Mouse (Mus musculus): ENCODE measurements around the gene Tmem222. TPM values are rescaled to one million over a fixed set of nuclear protein-coding genes. Genes with fewer than 3 reads are reported as not detected.

The Tmem222 gene
- total RNA-seq, 2 experiments from 2014 or later = 87.3 to 91.2 TPM

GRCm38 (mm10) chr4:133247072-133247471, 30.5 kb downstream of the Tmem222 start:
- intact Hi-C loops (cut with DNase I) = no loop called here
- no peak for DNase-seq (ENCODE audit: extremely low spot score in 1 of 2, low spot score in 2 of 2)
- Histone ChIP-seq H3K27ac (no peak overlapping the region), H3K4me3 (no peak overlapping the region)
- no peak for TF ChIP-seq CTCF (IDR thresholded peaks at IDR 0.05)

GRCm38 (mm10) chr4:133244289-133244688, 33.3 kb downstream of the Tmem222 start:
- no peak overlapping the region for H3K4me3 ChIP-seq
- TF ChIP-seq CTCF (IDR thresholded peaks at IDR 0.05) = no peak
- H3K27ac ChIP-seq = no peak overlapping the region
- DNase-seq (ENCODE audit: extremely low spot score in 1 of 2, low spot score in 2 of 2) = no peak
- intact Hi-C loops (cut with DNase I) = no loop called here

DNA sequence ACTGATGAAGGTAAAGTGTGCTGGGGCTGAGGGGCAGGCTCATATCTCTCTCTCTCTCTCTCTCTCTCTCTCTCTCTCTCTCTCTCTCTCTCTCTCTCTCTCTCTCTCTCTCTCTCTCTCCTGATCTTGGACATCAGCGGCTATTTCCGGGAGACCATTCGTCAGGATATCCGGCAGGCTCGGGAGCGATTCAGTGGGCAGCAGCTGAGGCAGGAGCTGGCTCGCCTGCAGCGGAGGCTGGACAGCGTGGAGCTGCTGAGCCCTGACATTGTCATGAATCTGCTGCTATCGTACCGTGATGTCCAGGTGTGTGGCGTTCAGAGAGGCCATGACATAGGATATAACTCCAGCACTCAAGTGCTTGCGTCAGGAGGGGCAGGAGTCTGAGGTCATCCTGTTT, 34.1 kb downstream of the Tmem222 start:
- intact Hi-C loops (cut with DNase I) = no loop called here
- H3K4me3 ChIP-seq = no peak overlapping the region
- DNase-seq (ENCODE audit: extremely low spot score in 1 of 2, low spot score in 2 of 2) = no peak
- TF ChIP-seq CTCF (IDR thresholded peaks at IDR 0.05) = no peak
- H3K27ac ChIP-seq = no peak overlapping the region

GRCm38 (mm10) chr4:133242710-133243109, 34.9 kb downstream of the Tmem222 start:
- H3K27ac ChIP-seq = no peak overlapping the region
- TF ChIP-seq CTCF (IDR thresholded peaks at IDR 0.05) = no peak
- DNase-seq (ENCODE audit: extremely low spot score in 1 of 2, low spot score in 2 of 2) = no peak
- intact Hi-C loops (cut with DNase I) = no loop called here
- H3K4me3 ChIP-seq = no peak overlapping the region

- no peak overlapping the region for H3K27ac ChIP-seq
- no peak for DNase-seq (ENCODE audit: extremely low spot score in 1 of 2, low spot score in 2 of 2)
- TF ChIP-seq CTCF (IDR thresholded peaks at IDR 0.05) = no peak
- H3K4me3 ChIP-seq = peak overlapping the region; percentile 63
- intact Hi-C loops (cut with DNase I) = no loop called here
Measured at GRCm38 (mm10) chr4:133241910-133242309, 35.7 kb downstream of the Tmem222 start.

GRCm38 (mm10) chr4:133240934-133241908, 36.4 kb downstream of the Tmem222 start:
- peak overlapping the region; percentile 91 for H3K27ac ChIP-seq
- TF ChIP-seq CTCF (IDR thresholded peaks at IDR 0.05) = peak; percentile 33
- intact Hi-C loops (cut with DNase I) = no loop called here
- H3K4me3 ChIP-seq = peak overlapping the region; percentile 63
- DNase-seq (ENCODE audit: extremely low spot score in 1 of 2, low spot score in 2 of 2) = peak; percentile 85 to 88

GRCm38 (mm10) chr4:133240490-133240921, 37.1 kb downstream of the Tmem222 start, which contains the start of gene Map3k6:
Map3k6 (plus strand) TSS chr4:133240818.
- Histone ChIP-seq H3K4me3 (peak within 1 kb of the TSS; percentile 63), H3K27ac (peak within 1 kb of the TSS; percentile 91)
- no peak for TF ChIP-seq CTCF (IDR thresholded peaks at IDR 0.05)
- peak in 1 of 2 experiments; percentile 32 for DNase-seq (ENCODE audit: extremely low spot score in 1 of 2, low spot score in 2 of 2)
- intact Hi-C loops (cut with DNase I) = no loop called here

DNA sequence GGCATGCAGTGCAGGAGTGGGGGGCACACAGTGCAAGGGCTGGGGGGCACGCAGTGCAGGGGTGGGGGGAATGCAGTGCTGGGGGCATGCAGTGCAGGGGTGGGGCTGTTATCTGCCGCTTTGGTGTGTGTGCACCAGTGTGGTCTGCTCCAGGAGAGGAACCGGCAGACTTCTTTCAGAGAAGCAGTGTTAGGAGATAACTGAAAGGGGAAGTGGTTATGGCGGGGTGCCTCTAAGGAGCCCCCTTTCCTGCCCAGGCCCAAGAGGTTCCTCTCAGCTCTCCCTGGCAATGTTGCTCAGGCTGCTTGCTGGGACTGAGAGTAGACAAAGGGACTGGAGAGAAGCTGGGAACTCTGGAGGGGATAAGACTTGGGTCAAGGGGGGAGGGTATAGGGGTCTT, 39.7 kb downstream of the Tmem222 start:
- Histone ChIP-seq H3K4me3 (no peak overlapping the region), H3K27ac (no peak overlapping the region)
- DNase-seq (ENCODE audit: extremely low spot score in 1 of 2, low spot score in 2 of 2) = no peak
- TF ChIP-seq CTCF (IDR thresholded peaks at IDR 0.05) = no peak
- intact Hi-C loops (cut with DNase I) = loop anchor here (10.0 kb wide), 1 partner anchor 217 kb away; no protein-coding TSS in a partner anchor

DNA sequence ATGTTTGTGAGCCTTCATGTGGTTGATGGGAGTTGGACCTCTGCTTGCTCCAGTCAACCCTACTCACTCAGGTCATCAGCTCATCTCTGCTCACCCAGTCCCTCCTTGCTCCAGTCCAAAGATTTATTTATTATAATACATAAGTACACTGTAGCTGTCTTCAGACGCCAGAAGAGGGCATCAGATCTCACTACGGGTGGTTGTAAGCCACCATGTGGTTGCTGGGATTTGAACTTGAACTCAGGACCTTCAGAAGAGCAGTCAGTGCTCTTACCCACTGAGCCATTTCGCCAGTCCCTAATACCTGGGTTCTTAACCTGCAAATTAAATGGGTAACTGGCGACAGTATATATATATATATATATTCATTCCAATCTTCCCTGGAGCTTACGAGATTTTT, 42.2 kb downstream of the Tmem222 start:
- intact Hi-C loops (cut with DNase I) = loop anchor here (10.0 kb wide), 1 partner anchor 219 kb away; no protein-coding TSS in a partner anchor
- DNase-seq (ENCODE audit: extremely low spot score in 1 of 2, low spot score in 2 of 2) = no peak
- TF ChIP-seq CTCF (IDR thresholded peaks at IDR 0.05) = no peak; the same call in 1 of the 2 replicates
- Histone ChIP-seq H3K27ac (no peak overlapping the region), H3K4me3 (no peak overlapping the region)

DNA sequence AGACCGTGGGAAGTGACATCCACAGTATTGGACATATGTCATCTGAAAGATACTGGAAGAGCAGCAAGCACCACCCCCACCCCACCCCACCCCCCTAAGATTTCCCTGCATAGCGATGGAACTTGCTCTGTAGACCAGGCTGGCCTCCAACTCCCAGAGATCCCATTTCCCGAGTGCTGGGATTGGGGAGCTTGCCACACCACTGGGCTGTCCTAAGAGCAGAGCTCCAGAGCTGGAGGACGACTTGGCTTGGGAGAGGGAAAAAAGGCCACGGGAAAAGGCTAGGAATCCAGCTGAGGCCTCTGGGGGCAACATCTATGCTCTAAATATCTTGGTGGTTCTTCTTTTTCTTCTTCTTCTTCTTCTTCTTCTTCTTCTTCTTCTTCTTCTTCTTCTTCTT, 42.8 kb downstream of the Tmem222 start:
- no peak overlapping the region for H3K27ac ChIP-seq
- no peak for TF ChIP-seq CTCF (IDR thresholded peaks at IDR 0.05)
- no peak for DNase-seq (ENCODE audit: extremely low spot score in 1 of 2, low spot score in 2 of 2)
- no peak overlapping the region for H3K4me3 ChIP-seq
- intact Hi-C loops (cut with DNase I) = loop anchor here (10.0 kb wide), 1 partner anchor 220 kb away; no protein-coding TSS in a partner anchor

DNA sequence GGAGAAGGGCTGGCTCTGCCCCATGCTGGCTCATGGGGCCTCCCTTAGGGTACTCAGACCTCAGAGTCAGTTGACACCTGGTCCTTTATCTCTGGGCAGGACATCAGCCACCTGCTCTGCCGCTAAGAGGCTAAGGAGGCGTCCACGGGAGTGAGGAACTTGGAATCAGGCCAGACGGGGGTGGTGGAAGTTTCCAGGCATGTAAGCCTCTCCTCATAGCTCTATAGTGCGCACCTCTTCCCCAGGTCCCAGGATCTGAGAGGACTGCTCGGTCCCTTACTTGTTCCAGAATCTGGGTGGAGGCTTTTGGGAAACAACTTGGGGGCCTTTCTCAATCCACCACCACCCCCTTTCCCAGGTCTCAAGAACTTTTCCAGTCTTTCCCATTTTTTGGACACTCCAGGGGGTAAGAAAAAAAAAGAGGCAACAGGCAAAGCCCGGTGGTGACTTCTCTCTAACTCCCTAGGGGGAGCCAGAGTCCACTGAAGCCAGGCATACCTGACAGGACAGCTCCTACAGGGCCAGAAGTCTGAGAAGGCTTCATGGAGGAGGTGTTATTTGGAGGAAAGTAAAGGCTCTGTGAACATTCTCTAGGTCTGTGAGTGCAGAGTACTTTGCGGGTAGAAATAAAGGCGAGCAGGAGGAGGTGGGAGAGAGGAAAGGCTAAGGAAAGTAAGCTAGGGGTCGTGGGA, 44.2 kb downstream of the Tmem222 start:
- Histone ChIP-seq H3K4me3 (no peak overlapping the region), H3K27ac (no peak overlapping the region)
- peak; percentile 73 for TF ChIP-seq CTCF (IDR thresholded peaks at IDR 0.05)
- intact Hi-C loops (cut with DNase I) = loop anchor here (1.0 to 10.0 kb wide), 2 partner anchors 64 to 221 kb away; no protein-coding TSS in a partner anchor
- no peak for DNase-seq (ENCODE audit: extremely low spot score in 1 of 2, low spot score in 2 of 2)

DNA sequence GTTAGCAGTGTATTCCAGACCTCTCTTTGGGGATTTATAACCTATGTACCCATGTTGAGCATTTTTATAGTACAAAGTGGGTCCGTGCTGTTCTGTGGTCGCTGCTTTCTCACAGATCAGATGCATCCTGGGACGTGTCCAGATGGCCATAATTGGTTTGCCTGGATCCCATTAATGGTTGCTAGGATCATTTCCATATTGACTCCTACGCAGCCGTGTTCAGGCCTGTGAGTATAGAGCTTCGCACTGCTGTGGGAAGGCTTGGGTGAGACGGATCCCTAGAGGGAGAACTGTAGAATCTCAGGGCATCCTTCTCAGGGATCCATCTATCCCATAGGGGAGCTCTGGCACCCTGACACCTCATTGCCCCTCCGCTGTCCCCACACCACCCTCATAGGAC, 48.0 kb downstream of the Tmem222 start:
- H3K27ac ChIP-seq = no peak overlapping the region
- no peak for DNase-seq (ENCODE audit: extremely low spot score in 1 of 2, low spot score in 2 of 2)
- no peak for TF ChIP-seq CTCF (IDR thresholded peaks at IDR 0.05)

More for the DNA sequence above, 48.0 kb downstream of the Tmem222 start:
- intact Hi-C loops (cut with DNase I) = no loop called here
- no peak overlapping the region for H3K4me3 ChIP-seq

Measured in left cerebral cortex, adult 2 months (tissue).